Mouse (Mus musculus) inflammation-experienced regulatory T-cells, adult 6 months (primary cell): ENCODE results near the gene Smarca2. TPM values are rescaled to one million over a fixed set of nuclear protein-coding genes. Genes with fewer than 3 reads are reported as not detected.

Experiments
- ATAC-seq: one replicate; pipeline ENCODE4 v1.8.0; 2017
- polyA plus RNA-seq, 3 experiments: library from polyadenylated mRNA; unstranded; fragments of 100-300 nt; shearing (Covaris generic); gene quantifications; one replicate each; pipeline ENCODE4 v1.2.1; 2017

Smarca2 gene
- 10 to 100 TPM; 32.3 to 53.5 (median 48.0) TPM for polyA plus RNA-seq

DNA sequence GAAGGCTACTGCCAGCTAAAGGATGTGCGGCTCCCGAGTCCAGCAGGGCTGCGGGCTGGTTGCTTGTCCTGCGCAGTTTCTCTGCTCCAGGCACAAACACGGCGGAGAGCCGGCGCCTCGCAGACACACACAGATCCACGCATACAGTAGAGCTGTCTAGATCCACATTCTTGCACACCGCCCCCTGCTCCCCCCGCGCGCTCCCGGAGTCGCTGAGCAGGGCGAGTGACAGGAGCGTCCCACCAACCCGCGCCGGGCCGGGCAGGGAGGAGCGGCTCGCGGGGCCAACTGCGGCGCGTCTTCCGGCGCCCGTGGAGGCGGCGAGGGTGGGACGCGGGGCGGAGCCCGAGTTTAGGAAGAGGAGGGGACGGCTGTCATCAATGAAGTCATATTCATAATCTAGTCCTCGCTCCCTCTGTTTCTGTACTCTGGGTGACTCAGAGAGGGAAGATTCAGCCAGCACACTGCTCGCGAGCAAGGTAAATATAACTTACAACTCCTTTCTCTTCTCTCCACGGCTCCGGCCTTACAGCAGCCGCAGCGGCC, at the start of gene Smarca2:
TSS of gene Smarca2 (plus strand) at position 296 of the 546 bp plus-strand sequence.
- ATAC-seq: peak; percentile 84

DNA sequence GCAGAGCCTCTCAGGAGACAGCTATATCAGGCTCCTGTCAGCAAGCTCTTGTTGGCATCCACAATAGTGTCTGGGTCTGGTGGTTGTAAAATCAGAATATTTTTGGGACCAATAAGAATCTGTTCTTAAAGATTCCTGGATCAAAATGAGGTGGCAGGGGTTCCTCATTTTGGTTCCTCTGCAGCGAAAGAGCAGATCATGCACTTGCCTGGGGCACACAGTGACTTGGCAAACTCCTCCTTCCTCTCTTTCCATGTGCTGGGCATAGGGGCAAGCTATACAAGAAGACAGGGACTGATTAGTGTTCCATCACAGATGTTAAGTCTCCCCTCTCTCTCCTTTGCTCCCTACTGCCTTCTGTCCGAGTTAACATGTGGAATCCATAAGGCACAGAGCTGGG, 40.0 kb upstream of the Smarca2 start:
- ATAC-seq: no peak

- ATAC-seq: no peak
Observed at GRCm38 (mm10) chr19:26566109-26566508, 38.7 kb upstream of the Smarca2 start.

DNA sequence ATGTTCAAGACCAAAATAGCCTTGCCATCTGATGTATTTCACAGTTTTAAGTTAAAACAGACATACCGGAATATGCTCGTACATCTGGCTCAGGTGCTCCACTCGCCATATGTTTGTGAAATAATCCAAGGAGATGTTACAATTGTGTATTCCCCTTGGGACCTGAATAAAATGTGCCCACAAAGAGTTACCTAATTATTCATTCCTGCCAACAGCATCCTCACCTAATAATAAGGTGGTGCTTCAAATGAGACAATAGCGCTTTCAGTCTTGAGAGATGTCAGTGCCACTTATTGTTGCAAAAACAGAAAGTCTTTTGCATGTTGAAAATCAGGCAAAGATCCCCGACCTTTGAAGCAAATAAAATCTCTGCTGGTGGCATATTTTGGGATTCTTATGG, 36.6 kb upstream of the Smarca2 start:
- no peak for ATAC-seq

GRCm38 (mm10) chr19:26568941-26569340, 35.9 kb upstream of the Smarca2 start:
- ATAC-seq: no peak

- ATAC-seq: no peak
Observed at GRCm38 (mm10) chr19:26569461-26569860, 35.4 kb upstream of the Smarca2 start.

DNA sequence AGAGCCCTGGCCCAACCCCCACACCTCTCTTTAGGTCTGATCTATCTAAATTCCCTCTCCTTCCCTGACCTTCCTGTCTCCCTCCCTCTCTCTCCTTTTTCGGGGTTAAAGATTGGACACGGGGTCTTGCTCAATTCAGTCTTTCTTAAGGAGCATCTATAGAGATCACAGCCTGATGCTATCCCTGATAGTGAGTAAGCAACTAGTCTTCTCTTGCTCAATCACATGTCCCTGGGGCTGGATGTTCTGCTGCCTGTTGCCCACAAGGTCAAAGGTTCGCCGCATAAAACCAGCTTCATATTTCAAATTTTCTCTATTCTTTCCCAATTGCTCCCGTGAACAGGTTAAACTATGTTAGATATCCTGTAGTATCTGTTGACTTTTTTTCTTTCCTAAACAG, 25.2 kb upstream of the Smarca2 start:
- ATAC-seq: no peak

GRCm38 (mm10) chr19:26580061-26580460, 24.8 kb upstream of the Smarca2 start:
- ATAC-seq: no peak

GRCm38 (mm10) chr19:26594661-26595060, 10.2 kb upstream of the Smarca2 start:
- no peak for ATAC-seq

GRCm38 (mm10) chr19:26601459-26601858, 3.4 kb upstream of the Smarca2 start:
- ATAC-seq: no peak

DNA sequence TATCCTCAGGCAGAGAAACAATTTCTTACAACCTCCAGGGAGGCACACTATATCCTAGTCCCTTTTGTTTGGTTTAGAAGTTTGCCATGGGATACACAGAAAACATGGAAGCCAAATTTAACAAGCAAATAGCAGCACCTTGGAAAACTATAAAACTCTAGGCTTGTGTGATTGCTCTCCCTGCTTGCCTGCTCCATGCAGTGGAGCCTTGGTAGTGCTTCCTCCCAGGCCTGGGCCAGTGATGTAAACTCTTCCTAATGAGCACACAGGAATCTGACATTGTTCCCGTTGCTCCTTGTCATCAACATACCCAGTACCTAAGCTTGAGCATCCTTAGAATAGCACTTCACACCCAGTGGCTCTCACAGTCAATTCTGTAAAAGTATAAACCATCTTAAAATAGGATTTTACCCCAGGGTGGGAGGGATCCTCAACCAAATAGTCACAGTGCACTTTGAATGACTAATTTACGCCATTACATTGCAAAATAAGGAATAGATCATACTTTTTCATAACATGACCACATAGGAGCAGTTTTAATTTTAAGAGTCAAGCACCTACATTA, 1.5 kb upstream of the Smarca2 start:
- ATAC-seq: no peak

DNA sequence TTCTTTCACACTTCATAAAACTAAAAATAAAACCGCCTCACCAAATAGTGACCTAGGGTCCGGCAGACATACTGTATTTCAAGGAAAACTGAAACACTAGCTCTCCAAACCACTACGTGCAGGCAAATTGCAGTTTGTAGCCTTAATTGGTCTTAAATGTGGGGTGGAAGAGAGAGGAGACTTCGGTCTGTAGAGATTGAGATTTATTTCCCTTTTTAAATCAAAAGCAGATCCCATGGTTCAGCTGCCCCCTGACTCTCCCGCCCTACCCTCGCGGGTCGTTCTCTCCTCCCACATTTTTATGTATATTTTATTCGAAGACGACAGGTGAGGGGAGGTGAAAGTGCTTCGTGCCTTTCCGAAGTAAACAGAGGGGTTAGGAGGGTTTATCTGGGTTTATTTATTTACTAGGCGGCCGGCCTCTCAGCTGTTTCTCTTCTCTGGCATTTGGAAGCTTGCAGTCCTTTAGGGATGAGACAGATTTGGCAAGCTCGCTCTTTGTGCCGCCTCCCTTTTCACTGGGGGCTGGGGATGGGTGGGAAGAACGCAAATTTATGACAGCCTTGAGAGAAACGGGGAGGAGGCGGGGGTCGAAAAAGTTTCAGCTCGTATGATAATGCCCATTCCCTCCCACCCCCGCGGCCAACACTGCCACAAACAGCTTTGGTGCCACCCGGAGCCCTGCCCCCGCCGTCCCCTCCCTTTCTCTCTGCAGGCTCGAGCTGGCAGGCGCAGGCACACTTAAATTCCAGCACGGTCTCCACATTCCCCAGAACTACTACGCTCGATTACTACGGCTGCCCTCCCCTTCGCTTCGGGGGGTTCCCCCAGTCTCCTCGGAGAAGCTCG, 720 bp upstream of the Smarca2 start:
- ATAC-seq: peak; percentile 38

DNA sequence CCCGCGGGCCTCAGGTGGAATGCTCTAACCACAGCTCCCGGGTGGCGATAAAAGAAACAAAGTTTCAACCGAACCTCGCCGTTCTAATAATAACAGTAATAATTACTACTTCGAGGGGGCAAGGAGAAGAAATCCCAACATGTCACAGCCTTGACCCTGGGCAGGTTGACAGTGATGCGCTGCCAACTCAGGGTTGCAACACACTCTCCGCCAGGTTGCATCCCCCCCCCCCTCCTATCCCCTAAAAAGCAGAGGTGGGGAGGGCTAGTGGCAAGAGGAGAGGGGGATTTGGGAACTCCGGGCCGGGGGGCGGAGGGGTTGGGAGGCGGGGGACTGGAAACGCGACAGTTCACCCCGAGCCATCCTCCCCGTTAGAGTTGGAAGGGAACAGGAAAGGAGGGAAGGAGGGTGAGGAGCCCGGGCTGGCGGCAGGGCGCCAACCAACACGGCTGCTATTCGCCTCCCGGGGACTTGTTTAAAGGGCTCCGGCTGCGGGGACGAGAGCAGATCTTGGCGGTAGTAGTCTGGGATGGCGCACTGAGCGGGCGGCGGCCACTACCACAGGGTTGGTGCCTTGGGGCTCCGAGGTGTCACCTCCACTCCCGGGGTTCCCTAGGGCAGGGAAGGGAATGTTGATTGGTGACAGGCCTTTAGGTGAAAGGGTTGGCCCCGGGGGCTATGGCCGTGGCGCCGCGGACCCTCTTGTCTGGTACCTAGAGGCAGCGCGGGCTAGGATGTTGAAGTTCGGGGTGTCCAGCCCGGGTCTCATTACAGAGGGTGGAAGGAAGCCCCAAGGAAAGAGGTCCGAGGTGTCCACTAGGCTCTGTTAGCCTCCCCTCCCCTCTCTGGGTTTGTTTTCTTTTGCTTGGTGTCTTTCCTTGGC, 829 bp downstream of the Smarca2 start:
- no peak for ATAC-seq

- peak; percentile 5 for ATAC-seq
Observed at GRCm38 (mm10) chr19:26606321-26607155, 1.7 kb downstream of the Smarca2 start.

GRCm38 (mm10) chr19:26607156-26607536, 2.3 kb downstream of the Smarca2 start:
- peak; percentile 42 for ATAC-seq

DNA sequence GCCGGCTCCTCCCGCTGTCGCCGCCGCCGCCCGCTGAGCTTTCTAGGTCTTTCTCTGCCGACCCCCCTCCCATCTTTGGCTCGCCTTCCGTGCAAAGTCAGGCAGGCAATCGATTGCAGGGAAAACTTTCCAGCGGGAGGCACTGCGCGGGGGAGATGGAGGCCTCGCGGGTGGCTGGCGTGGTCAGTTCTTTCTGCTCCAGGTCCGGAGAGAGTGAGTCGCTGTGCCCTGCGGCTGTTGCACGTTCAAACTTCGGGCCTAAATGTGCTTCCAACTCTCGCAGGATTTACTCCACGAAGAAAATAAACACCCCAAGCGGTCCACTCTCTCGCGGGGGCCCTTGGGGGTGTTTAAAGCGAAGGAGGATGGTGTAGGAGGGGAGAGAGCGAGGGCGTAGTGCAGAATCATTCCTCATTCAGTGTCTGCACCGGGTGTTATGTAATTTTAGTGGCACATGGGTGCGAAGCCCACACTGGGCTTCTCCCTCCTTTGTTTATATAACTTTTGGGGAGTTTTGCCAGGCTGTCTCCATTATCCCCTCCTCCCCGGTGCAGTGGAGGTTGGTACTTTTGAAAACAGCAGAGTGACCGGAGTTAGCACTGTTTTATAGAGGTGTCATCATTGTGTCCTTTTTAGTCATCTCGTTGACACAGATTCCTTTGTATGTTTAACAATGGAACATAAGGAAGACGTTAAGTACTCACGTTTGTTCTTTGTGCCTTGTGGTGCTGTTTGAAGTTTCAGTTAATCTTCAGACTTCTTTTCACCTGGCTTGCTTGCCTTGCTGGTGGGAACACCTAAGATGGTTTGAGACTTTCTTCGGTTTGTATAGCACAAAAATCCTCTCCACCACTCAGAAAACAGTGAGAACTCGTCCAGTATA, 2.9 kb downstream of the Smarca2 start:
- ATAC-seq: no peak

DNA sequence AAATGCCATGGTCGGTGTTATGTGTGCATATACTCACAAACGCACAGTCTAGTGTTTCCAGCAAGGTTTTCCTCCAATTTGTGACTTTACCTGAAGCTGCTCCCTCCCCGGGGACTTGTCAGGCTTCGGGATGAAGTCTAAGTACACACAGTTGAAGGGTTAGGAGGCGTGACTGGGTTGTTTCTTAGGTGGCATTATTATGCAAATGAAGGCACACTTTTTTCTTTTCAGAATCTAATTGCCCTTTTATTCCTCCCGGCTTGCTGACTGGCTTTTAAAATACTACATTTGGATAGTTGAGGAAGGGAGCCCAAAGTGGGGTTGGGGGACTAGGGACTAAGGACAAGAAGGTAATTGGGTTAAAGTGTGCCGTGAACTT, 3.6 kb downstream of the Smarca2 start:
- no peak for ATAC-seq

DNA sequence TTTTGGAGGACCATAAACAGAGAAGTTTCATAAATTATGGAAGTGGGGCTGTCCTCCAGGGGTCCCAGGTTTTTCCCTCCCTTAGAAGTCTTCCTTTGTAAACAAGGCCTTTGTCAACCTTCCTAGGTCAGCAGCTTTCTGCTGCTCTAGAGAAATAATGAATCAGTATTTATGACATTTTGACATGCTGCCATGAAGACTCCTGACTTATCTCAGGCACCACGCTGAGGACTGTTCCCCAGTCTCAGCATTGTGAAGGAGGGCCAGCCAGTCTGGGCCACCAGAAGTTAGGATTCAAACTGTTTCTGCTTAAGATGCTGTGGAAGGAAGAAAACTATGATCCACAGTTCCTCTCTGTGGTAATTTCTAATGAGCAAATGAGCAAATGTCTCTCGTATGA, 4.8 kb downstream of the Smarca2 start:
- ATAC-seq: no peak

DNA sequence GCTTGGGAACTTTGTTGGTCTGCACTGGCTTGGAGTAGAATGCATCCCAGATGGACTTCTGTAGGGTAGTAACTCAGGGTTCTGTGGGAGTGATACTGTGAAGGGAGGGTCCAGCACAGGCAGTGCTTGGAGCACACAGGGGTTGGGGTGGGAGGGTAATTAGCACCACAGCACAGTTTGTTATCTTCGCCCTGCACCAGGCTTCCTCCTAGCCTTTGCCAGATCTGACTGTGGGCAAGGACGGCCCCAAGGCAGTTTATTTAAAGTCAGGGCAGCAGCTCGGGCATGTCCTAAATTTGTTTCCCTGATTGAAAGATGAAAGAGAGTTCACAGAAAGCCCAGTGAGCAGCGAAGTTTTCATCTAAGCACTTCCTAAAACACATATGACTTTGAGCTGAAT, 8.1 kb downstream of the Smarca2 start:
- ATAC-seq: no peak

GRCm38 (mm10) chr19:26613665-26614064, 8.8 kb downstream of the Smarca2 start:
- no peak for ATAC-seq

DNA sequence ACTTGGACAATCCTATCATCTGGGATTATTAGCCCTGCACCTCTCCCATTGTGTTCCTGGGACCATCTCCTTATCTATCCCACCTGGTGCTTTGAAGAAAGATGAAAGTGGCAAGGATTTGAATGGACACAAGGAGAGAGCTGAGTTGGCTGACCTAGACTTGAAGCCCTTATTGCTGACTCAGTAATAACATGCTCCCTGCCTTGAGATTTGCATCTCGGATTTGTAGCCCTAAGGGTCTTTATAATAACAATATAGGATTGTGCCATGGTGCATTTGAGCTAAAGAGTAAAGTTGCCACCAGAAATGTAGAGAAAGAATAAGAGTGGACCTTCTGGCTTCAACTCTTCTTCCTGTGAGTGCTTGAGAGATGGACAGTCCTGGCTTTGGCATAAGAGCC, 11.4 kb downstream of the Smarca2 start:
- ATAC-seq: no peak
